14 mouse cellular contexts compared by ENCODE assay signal in genomic region chr10:81399296-81399695, GRCm38 (mm10). TPM values are rescaled to one million over a fixed set of nuclear protein-coding genes. Genes with fewer than 3 reads are reported as not detected.
DNase-seq lines count a peak whose midpoint lies in the region; ATAC-seq and TF ChIP-seq lines count a peak whose summit lies in the region.
"Had no signal": no experiment of that assay in that cellular context is flagged by ENCODE, and none has a peak within 500 bp of the region (broad histone marks: within the 10 kb centered on the region; RNA-seq: fewer than 3 reads in every experiment).

No protein-coding gene starts in this region.

- no peaks in the 10 kb centered on the region for H3K9me3 ChIP-seq in heart, embryonic 11.5 days (replicated peaks; ENCODE audit: control insufficient read depth, low read length)
- no peaks in the 10 kb centered on the region for H3K9me3 ChIP-seq in heart, embryonic 10.5 days
- H3K9me3 ChIP-seq in midbrain, embryonic 12.5 days, result no peaks in the 10 kb centered on the region
- H3K9me3 ChIP-seq in midbrain, embryonic 11.5 days (ENCODE audit: control insufficient read depth, low read length), result no peaks in the 10 kb centered on the region
- H3K9me3 ChIP-seq in forebrain, postnatal 0 days (ENCODE audit: low read length), result no peaks in the 10 kb centered on the region
- H3K9me3 ChIP-seq: G1E; kidney, embryonic 15.5 days; liver, embryonic 12.5 days; lung, embryonic 15.5 days had no signal

- peaks cover 29% of the 10 kb centered on the region for H3K4me1 ChIP-seq in heart, embryonic 11.5 days (ENCODE audit: control insufficient read depth, insufficient read depth, low read length)
- peaks cover 51% of the 10 kb centered on the region for H3K4me1 ChIP-seq in heart, embryonic 10.5 days
- H3K4me1 ChIP-seq in midbrain, embryonic 12.5 days, result peaks cover 56% of the 10 kb centered on the region
- peaks cover 42% of the 10 kb centered on the region for H3K4me1 ChIP-seq in midbrain, embryonic 11.5 days (ENCODE audit: control insufficient read depth, insufficient read depth, low read length)
- H3K4me1 ChIP-seq in forebrain, postnatal 0 days (ENCODE audit: insufficient read depth), result peaks cover 9% of the 10 kb centered on the region

- no peak overlapping the region for H3K27ac ChIP-seq in heart, embryonic 11.5 days (ENCODE audit: low read depth, low read length)
- no peak overlapping the region; the same call in 1 of the 2 replicates for H3K27ac ChIP-seq in heart, embryonic 10.5 days
- no peak overlapping the region for H3K27ac ChIP-seq in midbrain, embryonic 12.5 days (replicated peaks)
- H3K27ac ChIP-seq in midbrain, embryonic 11.5 days (ENCODE audit: low read depth, low read length), result no peak overlapping the region
- H3K27ac ChIP-seq in forebrain, postnatal 0 days (ENCODE audit: low read depth, low read length), result no peak overlapping the region
- H3K27ac ChIP-seq: kidney, embryonic 15.5 days; liver, embryonic 12.5 days; lung, embryonic 15.5 days had no signal

- 63% methylated on average over 5 of the region's 5 CpGs for WGBS in heart, embryonic 11.5 days (ENCODE audit: insufficient replicate concordance)
- WGBS in heart, embryonic 10.5 days, result 56% methylated on average over 5 of the region's 5 CpGs
- WGBS in midbrain, embryonic 12.5 days, result 57% methylated on average over 5 of the region's 5 CpGs
- 72% methylated on average over 5 of the region's 5 CpGs for WGBS in midbrain, embryonic 11.5 days
- 85% methylated on average over 5 of the region's 5 CpGs for WGBS in forebrain, postnatal 0 days

- ATAC-seq in heart, embryonic 11.5 days (replicated peaks; ENCODE audit: insufficient number of reproducible peaks, low FRiP score, low TSS enrichment), result no peak
- ATAC-seq in midbrain, embryonic 12.5 days (ENCODE audit: low FRiP score, low read depth), result no peak
- ATAC-seq in midbrain, embryonic 11.5 days (ENCODE audit: low FRiP score), result no peak
- no peak for ATAC-seq in forebrain, postnatal 0 days
- ATAC-seq: liver, embryonic 12.5 days had no signal

- peaks cover 7% of the 10 kb centered on the region; the same call in 1 of the 2 replicates for H3K36me3 ChIP-seq in heart, embryonic 11.5 days (ENCODE audit: control insufficient read depth, insufficient read depth, low read length)
- H3K36me3 ChIP-seq in heart, embryonic 10.5 days, result peaks cover 34% of the 10 kb centered on the region
- H3K36me3 ChIP-seq in midbrain, embryonic 12.5 days, result peaks cover 12% of the 10 kb centered on the region; the same call in 1 of the 2 replicates
- H3K36me3 ChIP-seq in midbrain, embryonic 11.5 days (ENCODE audit: control insufficient read depth, insufficient read depth, low read length), result 0 out of 2 replicates have a peak, but pooled peaks cover 2% of the 10 kb centered on the region
- H3K36me3 ChIP-seq in forebrain, postnatal 0 days (ENCODE audit: insufficient read depth), result peaks cover 14% of the 10 kb centered on the region

- H3K4me3 ChIP-seq in heart, embryonic 11.5 days (ENCODE audit: low read depth, low read length), result no peak overlapping the region
- no peak overlapping the region for H3K4me3 ChIP-seq in heart, embryonic 10.5 days
- no peak overlapping the region for H3K4me3 ChIP-seq in midbrain, embryonic 12.5 days
- H3K4me3 ChIP-seq in midbrain, embryonic 11.5 days (ENCODE audit: low read depth, low read length), result no peak overlapping the region
- H3K4me3 ChIP-seq in forebrain, postnatal 0 days (ENCODE audit: low read depth, low read length), result no peak overlapping the region
- H3K4me3 ChIP-seq: kidney, embryonic 15.5 days; liver, embryonic 12.5 days; lung, embryonic 15.5 days had no signal

- H3K9ac ChIP-seq in heart, embryonic 11.5 days (ENCODE audit: low read depth, low read length), result peak overlapping the region; percentile 34; the same call in 1 of the 2 replicates
- H3K9ac ChIP-seq in midbrain, embryonic 12.5 days (replicated peaks), result 0 out of 2 replicates have a peak overlapping the region, but pooled peaks have one; percentile 8
- H3K9ac ChIP-seq in midbrain, embryonic 11.5 days (ENCODE audit: low read length), result no peak overlapping the region
- no peak overlapping the region for H3K9ac ChIP-seq in forebrain, postnatal 0 days
- H3K9ac ChIP-seq: kidney, embryonic 15.5 days; liver, embryonic 12.5 days; lung, embryonic 15.5 days had no signal

- TF ChIP-seq CTCF in forebrain, postnatal 0 days (IDR thresholded peaks at IDR 0.05; ENCODE audit: low read depth), result no peak

- DNase-seq in heart, embryonic 10.5 days (ENCODE audit: low spot score), result no peak
- no peak for DNase-seq in midbrain, embryonic 11.5 days (ENCODE audit: low spot score, missing footprints)
- DNase-seq in forebrain, postnatal 0 days, result no peak
- DNase-seq in retina, postnatal 1 day, result peak; percentile 74
- DNase-seq in thymus, postnatal 0 days (ENCODE audit: low spot score), result no peak
- DNase-seq: gastrocnemius, postnatal 25 days; heart, postnatal 14 days; thymus, adult 2 months had no signal

- peaks cover 16% of the 10 kb centered on the region for H3K27me3 ChIP-seq in heart, embryonic 11.5 days (ENCODE audit: control insufficient read depth, insufficient read depth, low read length)
- peaks cover 57% of the 10 kb centered on the region for H3K27me3 ChIP-seq in heart, embryonic 10.5 days (ENCODE audit: insufficient read depth, poor library complexity, severe bottlenecking)
- H3K27me3 ChIP-seq in midbrain, embryonic 12.5 days, result peaks cover 45% of the 10 kb centered on the region
- peaks cover 10% of the 10 kb centered on the region for H3K27me3 ChIP-seq in midbrain, embryonic 11.5 days (ENCODE audit: control insufficient read depth, insufficient read depth, low read length)
- H3K27me3 ChIP-seq in forebrain, postnatal 0 days (ENCODE audit: insufficient read depth, low read length), result no peaks in the 10 kb centered on the region
- H3K27me3 ChIP-seq: kidney, embryonic 15.5 days; lung, embryonic 15.5 days had no signal

- H3K4me2 ChIP-seq in heart, embryonic 11.5 days, result no peak overlapping the region
- no peak overlapping the region for H3K4me2 ChIP-seq in midbrain, embryonic 12.5 days (replicated peaks)
- no peak overlapping the region for H3K4me2 ChIP-seq in midbrain, embryonic 11.5 days
- H3K4me2 ChIP-seq in forebrain, postnatal 0 days (ENCODE audit: low read depth), result peak overlapping the region; percentile 44
- H3K4me2 ChIP-seq: kidney, embryonic 15.5 days; liver, embryonic 12.5 days; lung, embryonic 15.5 days had no signal

RNA-seq across cellular contexts. Expression of gene Smim24, which starts 6.4 kb away (rescaled TPM):
- polyA plus RNA-seq in heart, embryonic 11.5 days (2014; fragmentation: Nextera tagmentation; extraction: Ambion mirVana), result 4.2 and 5.8 TPM in 2 replicates
- 3.4 and 4.0 TPM in 2 replicates for polyA plus RNA-seq in heart, embryonic 10.5 days (2016; fragmentation: Nextera tagmentation; extraction: Ambion mirVana)
- polyA plus RNA-seq in midbrain, embryonic 12.5 days (2016; fragmentation: Nextera tagmentation; extraction: Ambion mirVana), result 2.1 and 2.8 TPM in 2 replicates
- polyA plus RNA-seq in midbrain, embryonic 11.5 days (2014; fragmentation: Nextera tagmentation; extraction: Ambion mirVana), result 2.3 and 2.7 TPM in 2 replicates
- total RNA-seq in forebrain, postnatal 0 days (2014; rRNA removed), result 0.77 and 1.3 TPM in 2 replicates
- 1.7 TPM in 2 replicates for polyA plus RNA-seq in forebrain, postnatal 0 days (2015; fragmentation: Nextera tagmentation; extraction: Ambion mirVana)
- polyA plus RNA-seq in thymus, postnatal 0 days (2015; fragmentation: Nextera tagmentation; extraction: Ambion mirVana), result 12.5 and 14.0 TPM in 2 replicates

RNA-seq across cellular contexts. Expression of gene Gm48552, which starts 10.5 kb away (rescaled TPM):
- polyA plus RNA-seq in heart, embryonic 11.5 days (2014; fragmentation: Nextera tagmentation; extraction: Ambion mirVana), result 0.55 and 1.2 TPM in 2 replicates
- 1.1 and 1.7 TPM in 2 replicates for polyA plus RNA-seq in heart, embryonic 10.5 days (2016; fragmentation: Nextera tagmentation; extraction: Ambion mirVana)
- polyA plus RNA-seq in midbrain, embryonic 12.5 days (2016; fragmentation: Nextera tagmentation; extraction: Ambion mirVana), result 0.50 and 2.3 TPM in 2 replicates
- polyA plus RNA-seq in midbrain, embryonic 11.5 days (2014; fragmentation: Nextera tagmentation; extraction: Ambion mirVana), result 0.20 and 0.47 TPM in 2 replicates
- 5.8 and 16.6 TPM in 2 replicates for total RNA-seq in forebrain, postnatal 0 days (2014; rRNA removed)
- 1.9 and 3.7 TPM in 2 replicates for polyA plus RNA-seq in forebrain, postnatal 0 days (2015; fragmentation: Nextera tagmentation; extraction: Ambion mirVana)
- polyA plus RNA-seq in thymus, postnatal 0 days (2015; fragmentation: Nextera tagmentation; extraction: Ambion mirVana), result 0.72 and 1.5 TPM in 2 replicates

RNA-seq across cellular contexts. Expression of gene Gm48551, which starts 15.0 kb away (rescaled TPM):
- 1.4 and 2.9 TPM in 2 replicates for polyA plus RNA-seq in heart, embryonic 11.5 days (2014; fragmentation: Nextera tagmentation; extraction: Ambion mirVana)
- polyA plus RNA-seq in heart, embryonic 10.5 days (2016; fragmentation: Nextera tagmentation; extraction: Ambion mirVana), result 2.2 and 3.1 TPM in 2 replicates
- 4.2 and 5.5 TPM in 2 replicates for polyA plus RNA-seq in midbrain, embryonic 12.5 days (2016; fragmentation: Nextera tagmentation; extraction: Ambion mirVana)
- 2.7 and 2.9 TPM in 2 replicates for polyA plus RNA-seq in midbrain, embryonic 11.5 days (2014; fragmentation: Nextera tagmentation; extraction: Ambion mirVana)
- 2.5 and 3.3 TPM in 2 replicates for total RNA-seq in forebrain, postnatal 0 days (2014; rRNA removed)
- polyA plus RNA-seq in forebrain, postnatal 0 days (2015; fragmentation: Nextera tagmentation; extraction: Ambion mirVana), result 5.0 and 7.3 TPM in 2 replicates
- 2.3 TPM in 2 replicates for polyA plus RNA-seq in thymus, postnatal 0 days (2015; fragmentation: Nextera tagmentation; extraction: Ambion mirVana)

RNA-seq across cellular contexts. Expression of gene Dohh, which starts 15.1 kb away (rescaled TPM):
- 47.5 and 61.4 TPM in 2 replicates for polyA plus RNA-seq in heart, embryonic 11.5 days (2014; fragmentation: Nextera tagmentation; extraction: Ambion mirVana)
- polyA plus RNA-seq in heart, embryonic 10.5 days (2016; fragmentation: Nextera tagmentation; extraction: Ambion mirVana), result 100 and 105 TPM in 2 replicates
- polyA plus RNA-seq in midbrain, embryonic 12.5 days (2016; fragmentation: Nextera tagmentation; extraction: Ambion mirVana), result 63.5 and 67.2 TPM in 2 replicates
- 43.3 and 53.7 TPM in 2 replicates for polyA plus RNA-seq in midbrain, embryonic 11.5 days (2014; fragmentation: Nextera tagmentation; extraction: Ambion mirVana)
- total RNA-seq in forebrain, postnatal 0 days (2014; rRNA removed), result 126 and 139 TPM in 2 replicates
- 111 and 125 TPM in 2 replicates for polyA plus RNA-seq in forebrain, postnatal 0 days (2015; fragmentation: Nextera tagmentation; extraction: Ambion mirVana)
- 71.3 and 78.7 TPM in 2 replicates for polyA plus RNA-seq in thymus, postnatal 0 days (2015; fragmentation: Nextera tagmentation; extraction: Ambion mirVana)

RNA-seq across cellular contexts. Expression of gene Fzr1, which starts 21.0 kb away (rescaled TPM):
- polyA plus RNA-seq in heart, embryonic 11.5 days (2014; fragmentation: Nextera tagmentation; extraction: Ambion mirVana), result 66.1 and 70.0 TPM in 2 replicates
- 105 and 117 TPM in 2 replicates for polyA plus RNA-seq in heart, embryonic 10.5 days (2016; fragmentation: Nextera tagmentation; extraction: Ambion mirVana)
- polyA plus RNA-seq in midbrain, embryonic 12.5 days (2016; fragmentation: Nextera tagmentation; extraction: Ambion mirVana), result 135 and 139 TPM in 2 replicates
- 94.3 and 104 TPM in 2 replicates for polyA plus RNA-seq in midbrain, embryonic 11.5 days (2014; fragmentation: Nextera tagmentation; extraction: Ambion mirVana)
- total RNA-seq in forebrain, postnatal 0 days (2014; rRNA removed), result 60.2 and 67.2 TPM in 2 replicates
- polyA plus RNA-seq in forebrain, postnatal 0 days (2015; fragmentation: Nextera tagmentation; extraction: Ambion mirVana), result 128 and 132 TPM in 2 replicates
- polyA plus RNA-seq in thymus, postnatal 0 days (2015; fragmentation: Nextera tagmentation; extraction: Ambion mirVana), result 87.1 and 96.9 TPM in 2 replicates

Comparison
In these comparisons a context has a peak if more than half of its experiments do, and no peak if none do; other contexts are left out.
1. H3K9ac ChIP-seq: peak in heart, embryonic 11.5 days (single experiment) and midbrain, embryonic 12.5 days (single experiment); none in midbrain, embryonic 11.5 days (single experiment) and forebrain, postnatal 0 days (single experiment).